Mouse (Mus musculus): ENCODE measurements around the gene Wwox. TPM values are rescaled to one million over a fixed set of nuclear protein-coding genes. Genes with fewer than 3 reads are reported as not detected.

Gene Wwox
- polyA plus RNA-seq, 1 experiment, result 11.3 TPM

GRCm38 (mm10) chr8:114963282-114963681 lies 523.8 kb downstream of the Wwox start:
- TF ChIP-seq POLR2A (IDR thresholded peaks at IDR 0.05; ENCODE audit: insufficient read depth, low read length) (no peak), CTCF (IDR thresholded peaks at IDR 0.05; ENCODE audit: low read depth, low read length) (no peak), EP300 (IDR thresholded peaks at IDR 0.05; ENCODE audit: insufficient read depth, low read depth, low read length) (no peak)
- Histone ChIP-seq H3K9ac (ENCODE audit: low read depth, poor library complexity, severe bottlenecking) (no peak overlapping the region), H3K4me1 (ENCODE audit: control insufficient read depth, insufficient read depth, low read length) (no peaks in the 10 kb centered on the region), H3K27ac (ENCODE audit: insufficient read depth, low read length) (no peak overlapping the region), H3K27me3 (ENCODE audit: control insufficient read depth, insufficient read depth, low read length, poor library complexity, severe bottlenecking) (no peaks in the 10 kb centered on the region), H3K9me3 (replicated peaks; ENCODE audit: control insufficient read depth, insufficient read depth, low read length, poor library complexity, severe bottlenecking) (peaks cover 8% of the 10 kb centered on the region), H3K36me3 (ENCODE audit: control insufficient read depth, insufficient read depth, low read length, poor library complexity, severe bottlenecking) (no peaks in the 10 kb centered on the region), H3K4me3 (ENCODE audit: low read depth, low read length) (no peak overlapping the region)

DNA sequence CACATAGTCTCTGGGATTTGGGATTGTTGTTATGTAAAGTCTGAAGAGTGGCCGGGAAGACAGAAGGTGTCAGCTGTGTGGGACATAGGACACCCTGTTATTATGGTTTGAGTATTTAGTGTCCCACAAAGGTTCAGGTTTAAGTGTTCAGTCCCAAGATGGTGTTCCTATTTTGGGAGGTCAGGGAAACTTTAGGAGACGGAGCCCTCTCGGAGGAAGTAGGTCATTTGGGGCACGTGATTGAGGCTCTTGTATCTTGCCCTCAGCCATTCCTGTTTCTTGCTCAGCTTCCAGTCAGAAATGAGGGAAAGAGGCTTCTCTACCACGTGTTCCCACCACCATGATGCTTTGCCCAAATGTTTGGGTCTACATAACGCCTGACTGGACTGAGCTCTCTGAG lies 524.8 kb downstream of the Wwox start:
- no peaks in the 10 kb centered on the region for H3K27me3 ChIP-seq (ENCODE audit: control insufficient read depth, insufficient read depth, low read length, poor library complexity, severe bottlenecking)
- TF ChIP-seq EP300 (IDR thresholded peaks at IDR 0.05; ENCODE audit: insufficient read depth, low read depth, low read length) (no peak), POLR2A (IDR thresholded peaks at IDR 0.05; ENCODE audit: insufficient read depth, low read length) (no peak), CTCF (IDR thresholded peaks at IDR 0.05; ENCODE audit: low read depth, low read length) (no peak)
- H3K4me1 ChIP-seq (ENCODE audit: control insufficient read depth, insufficient read depth, low read length), result no peaks in the 10 kb centered on the region
- H3K36me3 ChIP-seq (ENCODE audit: control insufficient read depth, insufficient read depth, low read length, poor library complexity, severe bottlenecking), result no peaks in the 10 kb centered on the region
- no peak overlapping the region for H3K27ac ChIP-seq (ENCODE audit: insufficient read depth, low read length)
- no peak overlapping the region for H3K4me3 ChIP-seq (ENCODE audit: low read depth, low read length)
- peaks cover 12% of the 10 kb centered on the region for H3K9me3 ChIP-seq (replicated peaks; ENCODE audit: control insufficient read depth, insufficient read depth, low read length, poor library complexity, severe bottlenecking)
- H3K9ac ChIP-seq (ENCODE audit: low read depth, poor library complexity, severe bottlenecking), result no peak overlapping the region

GRCm38 (mm10) chr8:114968842-114969241 lies 529.4 kb downstream of the Wwox start:
- no peaks in the 10 kb centered on the region for H3K27me3 ChIP-seq (ENCODE audit: control insufficient read depth, insufficient read depth, low read length, poor library complexity, severe bottlenecking)
- no peaks in the 10 kb centered on the region for H3K4me1 ChIP-seq (ENCODE audit: control insufficient read depth, insufficient read depth, low read length)
- no peak overlapping the region for H3K4me3 ChIP-seq (ENCODE audit: low read depth, low read length)
- no peak overlapping the region for H3K27ac ChIP-seq (ENCODE audit: insufficient read depth, low read length)
- no peaks in the 10 kb centered on the region for H3K36me3 ChIP-seq (ENCODE audit: control insufficient read depth, insufficient read depth, low read length, poor library complexity, severe bottlenecking)
- TF ChIP-seq CTCF (IDR thresholded peaks at IDR 0.05; ENCODE audit: low read depth, low read length) (peak; percentile 25), EP300 (IDR thresholded peaks at IDR 0.05; ENCODE audit: insufficient read depth, low read depth, low read length) (no peak)
- no peak overlapping the region for H3K9ac ChIP-seq (ENCODE audit: low read depth, poor library complexity, severe bottlenecking)
- peaks cover 12% of the 10 kb centered on the region for H3K9me3 ChIP-seq (replicated peaks; ENCODE audit: control insufficient read depth, insufficient read depth, low read length, poor library complexity, severe bottlenecking)

GRCm38 (mm10) chr8:114971378-114971777 lies 531.9 kb downstream of the Wwox start:
- no peak overlapping the region for H3K27ac ChIP-seq (ENCODE audit: insufficient read depth, low read length)
- no peaks in the 10 kb centered on the region for H3K36me3 ChIP-seq (ENCODE audit: control insufficient read depth, insufficient read depth, low read length, poor library complexity, severe bottlenecking)
- no peaks in the 10 kb centered on the region for H3K27me3 ChIP-seq (ENCODE audit: control insufficient read depth, insufficient read depth, low read length, poor library complexity, severe bottlenecking)
- H3K9ac ChIP-seq (ENCODE audit: low read depth, poor library complexity, severe bottlenecking), result no peak overlapping the region
- H3K4me1 ChIP-seq (ENCODE audit: control insufficient read depth, insufficient read depth, low read length), result no peaks in the 10 kb centered on the region
- TF ChIP-seq POLR2A (IDR thresholded peaks at IDR 0.05; ENCODE audit: insufficient read depth, low read length) (no peak), EP300 (IDR thresholded peaks at IDR 0.05; ENCODE audit: insufficient read depth, low read depth, low read length) (no peak), CTCF (IDR thresholded peaks at IDR 0.05; ENCODE audit: low read depth, low read length) (peak; percentile 82)
- no peak overlapping the region for H3K4me3 ChIP-seq (ENCODE audit: low read depth, low read length)
- H3K9me3 ChIP-seq (replicated peaks; ENCODE audit: control insufficient read depth, insufficient read depth, low read length, poor library complexity, severe bottlenecking), result peaks cover 7% of the 10 kb centered on the region

DNA sequence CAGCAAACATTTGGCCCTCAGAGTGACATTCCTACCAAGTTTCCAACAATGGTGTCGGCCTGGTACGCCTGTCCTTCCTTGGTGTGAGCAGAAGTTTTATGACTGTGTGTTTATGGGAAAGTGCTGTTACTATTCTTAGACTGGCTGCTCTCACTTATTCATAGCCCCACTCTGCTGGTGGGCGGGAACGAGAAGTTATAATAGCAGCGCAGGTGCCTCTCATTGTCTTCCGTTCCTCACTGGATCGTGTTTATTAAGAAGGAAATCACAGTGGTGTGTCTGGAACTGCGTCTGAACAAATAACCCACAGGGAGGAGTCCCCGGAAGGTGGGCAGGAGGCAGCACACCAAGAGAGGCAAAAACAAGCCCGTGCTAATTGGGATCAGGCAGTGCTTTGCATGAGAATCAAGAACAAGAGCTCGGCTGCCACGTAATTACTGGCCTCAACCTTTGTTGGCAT lies 533.6 kb downstream of the Wwox start:
- Histone ChIP-seq H3K36me3 (ENCODE audit: control insufficient read depth, insufficient read depth, low read length, poor library complexity, severe bottlenecking) (no peaks in the 10 kb centered on the region), H3K27me3 (ENCODE audit: control insufficient read depth, insufficient read depth, low read length, poor library complexity, severe bottlenecking) (no peaks in the 10 kb centered on the region), H3K9ac (ENCODE audit: low read depth, poor library complexity, severe bottlenecking) (no peak overlapping the region), H3K9me3 (replicated peaks; ENCODE audit: control insufficient read depth, insufficient read depth, low read length, poor library complexity, severe bottlenecking) (peaks cover 4% of the 10 kb centered on the region; the same call in 1 of the 2 replicates), H3K27ac (ENCODE audit: insufficient read depth, low read length) (no peak overlapping the region), H3K4me3 (ENCODE audit: low read depth, low read length) (no peak overlapping the region), H3K4me1 (ENCODE audit: control insufficient read depth, insufficient read depth, low read length) (no peaks in the 10 kb centered on the region)
- TF ChIP-seq POLR2A (IDR thresholded peaks at IDR 0.05; ENCODE audit: insufficient read depth, low read length), result no peak
- no peak for TF ChIP-seq CTCF (IDR thresholded peaks at IDR 0.05; ENCODE audit: low read depth, low read length)
- no peak for TF ChIP-seq EP300 (IDR thresholded peaks at IDR 0.05; ENCODE audit: insufficient read depth, low read depth, low read length)

DNA sequence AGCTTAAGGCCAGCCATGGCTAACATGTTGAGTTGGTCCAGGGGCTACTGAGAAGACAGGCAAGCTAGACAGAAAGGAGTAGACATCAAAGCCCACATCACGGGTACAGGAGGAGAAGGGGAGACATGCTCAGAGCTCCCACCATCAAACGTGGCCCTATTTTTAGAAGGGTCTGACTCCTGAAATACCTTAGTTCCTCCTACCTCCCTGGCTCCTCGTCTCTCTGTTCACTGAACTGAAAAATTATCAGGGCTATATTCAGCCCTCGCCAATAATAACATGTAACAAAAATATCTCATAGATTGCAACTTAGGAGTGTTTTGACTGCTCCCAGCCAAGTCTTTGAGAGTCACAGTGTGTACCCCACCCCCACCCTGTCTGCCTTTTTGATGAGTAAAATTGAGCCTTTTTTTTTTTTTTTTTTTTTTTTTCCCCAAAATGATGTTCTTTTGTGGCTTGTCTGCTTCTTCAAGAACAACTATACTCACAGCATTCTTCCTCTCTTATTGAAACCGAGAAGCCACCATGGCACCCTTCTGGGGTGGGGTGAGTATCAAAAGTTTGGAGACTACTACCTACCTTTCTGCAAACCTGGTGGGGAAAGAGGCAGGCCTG lies 535.0 kb downstream of the Wwox start:
- H3K9me3 ChIP-seq (replicated peaks; ENCODE audit: control insufficient read depth, insufficient read depth, low read length, poor library complexity, severe bottlenecking), result no peaks in the 10 kb centered on the region
- TF ChIP-seq CTCF (IDR thresholded peaks at IDR 0.05; ENCODE audit: low read depth, low read length), result no peak
- H3K9ac ChIP-seq (ENCODE audit: low read depth, poor library complexity, severe bottlenecking), result no peak overlapping the region
- no peak overlapping the region for H3K4me3 ChIP-seq (ENCODE audit: low read depth, low read length)
- H3K27me3 ChIP-seq (ENCODE audit: control insufficient read depth, insufficient read depth, low read length, poor library complexity, severe bottlenecking), result no peaks in the 10 kb centered on the region
- H3K27ac ChIP-seq (ENCODE audit: insufficient read depth, low read length), result no peak overlapping the region
- H3K36me3 ChIP-seq (ENCODE audit: control insufficient read depth, insufficient read depth, low read length, poor library complexity, severe bottlenecking), result no peaks in the 10 kb centered on the region
- no peaks in the 10 kb centered on the region for H3K4me1 ChIP-seq (ENCODE audit: control insufficient read depth, insufficient read depth, low read length)

Measured in ES-Bruce4 (cell line).